Mouse (Mus musculus) urinary bladder, postnatal 14 days (tissue): ENCODE measurements at regions not wholly inside any gene's neighbourhood (a gene's known extent, or its start where the extent isn't known, plus 50 kb on each side); places are given as distances from the start of the nearest gene placed in this dataset.

Experiments
- DNase-seq: peaks from one replicate; pipeline ENCODE4 v3.0.0; 2021; ENCODE audit warnings: low spot score

DNA sequence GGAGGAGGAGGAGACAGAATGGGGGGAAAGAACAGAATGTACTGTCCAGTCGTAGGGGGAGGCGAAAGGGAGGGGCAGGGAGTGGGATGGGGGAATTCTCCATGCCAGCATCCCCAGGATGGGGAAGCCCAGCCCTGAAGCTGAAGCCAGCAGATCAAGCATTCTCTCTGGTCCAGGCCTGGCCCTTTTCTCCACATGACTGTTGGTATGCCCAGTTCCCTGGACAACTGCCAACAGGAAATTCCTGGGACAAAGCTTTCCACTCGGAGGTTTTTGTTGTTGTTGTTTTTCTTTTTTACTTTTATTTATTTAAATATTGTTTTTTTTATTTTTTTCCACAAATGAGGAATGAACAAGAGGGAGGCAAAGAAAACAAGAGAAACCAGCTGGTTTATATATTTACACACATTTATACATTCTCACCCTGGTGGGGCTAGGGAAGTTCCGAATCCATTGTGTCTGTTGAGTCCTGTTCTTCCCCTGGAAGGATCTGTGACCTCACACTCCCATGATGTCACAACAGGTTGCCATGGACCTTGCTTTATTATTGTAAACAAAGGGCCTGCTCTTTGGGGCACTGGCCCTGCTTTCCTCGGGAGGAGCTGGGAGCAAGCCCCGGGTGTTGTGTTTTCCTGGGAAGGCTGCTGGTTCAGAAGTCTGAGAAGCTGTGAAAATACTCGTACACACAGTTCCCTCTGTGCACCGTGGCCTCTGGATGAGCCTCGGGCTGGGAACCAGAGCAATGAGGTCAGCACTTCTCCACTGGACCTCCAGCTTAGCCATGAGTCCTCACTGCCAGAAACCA is 135.5 kb upstream of the Med13l start:
- peak; percentile 78 for DNase-seq

DNA sequence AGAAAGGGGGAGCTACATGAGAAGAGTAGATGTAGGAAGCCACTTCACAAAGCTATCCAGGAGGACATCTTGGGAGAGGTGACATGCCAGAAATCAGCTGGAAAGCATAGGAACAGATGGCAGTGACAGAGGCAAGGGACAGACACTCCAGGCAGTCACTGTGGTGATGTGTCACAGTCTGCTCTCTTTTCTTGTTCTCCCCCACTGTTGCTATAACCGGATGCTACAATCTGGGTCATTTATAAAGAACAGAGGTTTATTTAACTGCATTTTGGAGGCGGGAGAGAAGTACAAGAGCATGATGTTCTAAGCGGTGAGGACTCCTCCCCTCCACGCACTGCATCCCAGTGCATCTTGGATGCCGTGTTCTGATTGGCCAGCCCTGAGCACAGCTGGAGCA is 133.8 kb upstream of the Med13l start:
- DNase-seq: no peak

DNA sequence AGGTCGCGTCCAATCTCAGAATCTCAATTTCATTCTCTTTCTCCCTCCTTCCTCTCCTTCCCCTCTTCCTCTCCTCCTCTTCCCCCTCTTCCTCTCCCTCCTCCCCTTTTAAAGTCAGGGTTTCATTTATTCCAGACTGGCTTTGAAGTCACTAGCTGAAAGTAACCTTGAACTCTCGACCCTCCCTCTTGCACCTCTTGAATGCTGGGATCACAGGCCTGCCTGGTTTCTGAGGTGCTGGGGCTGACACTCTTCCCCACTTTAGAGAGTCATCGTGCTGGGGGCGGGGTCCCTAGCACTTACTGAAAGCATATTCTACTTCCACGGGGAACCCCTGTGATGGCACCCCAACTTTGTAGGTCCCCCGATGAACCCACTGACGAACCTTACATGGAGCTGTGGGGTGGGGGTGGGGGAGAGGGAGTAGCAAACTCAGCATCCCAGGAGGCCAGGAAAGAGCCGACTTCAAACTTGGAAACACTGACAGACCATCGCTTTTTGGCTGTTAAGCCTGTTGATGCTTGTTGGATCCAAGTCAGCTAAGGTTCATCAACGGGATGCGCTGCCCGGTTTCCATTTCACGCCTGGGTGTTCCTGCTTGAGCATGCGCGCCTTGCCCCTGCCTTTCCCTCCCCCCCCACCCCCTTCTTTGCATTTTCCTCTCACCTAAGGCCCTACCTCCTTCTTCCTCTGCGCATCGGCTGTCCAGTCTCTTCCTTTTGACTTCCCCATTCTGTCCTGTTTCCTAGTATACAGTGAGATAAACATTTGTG is 132.0 kb upstream of the Med13l start:
- no peak for DNase-seq

DNA sequence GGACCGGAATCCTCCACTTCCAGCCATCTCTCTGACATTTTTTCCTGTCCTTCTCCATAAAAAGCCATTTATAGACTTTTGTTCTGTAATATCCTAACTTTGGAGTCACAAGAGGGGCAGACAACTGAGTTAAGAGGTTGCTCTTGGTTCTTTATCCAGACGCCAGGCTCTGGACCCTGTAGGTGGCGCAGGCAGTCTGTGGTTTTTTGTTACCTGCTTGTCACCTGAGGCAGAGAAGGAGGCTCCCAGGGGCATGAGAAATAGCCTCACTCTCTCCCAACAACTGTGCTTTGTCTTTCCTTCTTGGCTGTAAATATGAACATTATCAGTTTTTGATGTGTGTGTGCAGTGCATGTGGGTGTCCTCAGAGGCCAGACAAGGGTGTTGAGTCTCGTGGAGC is 126.9 kb upstream of the Med13l start:
- peak; percentile 31 for DNase-seq

DNA sequence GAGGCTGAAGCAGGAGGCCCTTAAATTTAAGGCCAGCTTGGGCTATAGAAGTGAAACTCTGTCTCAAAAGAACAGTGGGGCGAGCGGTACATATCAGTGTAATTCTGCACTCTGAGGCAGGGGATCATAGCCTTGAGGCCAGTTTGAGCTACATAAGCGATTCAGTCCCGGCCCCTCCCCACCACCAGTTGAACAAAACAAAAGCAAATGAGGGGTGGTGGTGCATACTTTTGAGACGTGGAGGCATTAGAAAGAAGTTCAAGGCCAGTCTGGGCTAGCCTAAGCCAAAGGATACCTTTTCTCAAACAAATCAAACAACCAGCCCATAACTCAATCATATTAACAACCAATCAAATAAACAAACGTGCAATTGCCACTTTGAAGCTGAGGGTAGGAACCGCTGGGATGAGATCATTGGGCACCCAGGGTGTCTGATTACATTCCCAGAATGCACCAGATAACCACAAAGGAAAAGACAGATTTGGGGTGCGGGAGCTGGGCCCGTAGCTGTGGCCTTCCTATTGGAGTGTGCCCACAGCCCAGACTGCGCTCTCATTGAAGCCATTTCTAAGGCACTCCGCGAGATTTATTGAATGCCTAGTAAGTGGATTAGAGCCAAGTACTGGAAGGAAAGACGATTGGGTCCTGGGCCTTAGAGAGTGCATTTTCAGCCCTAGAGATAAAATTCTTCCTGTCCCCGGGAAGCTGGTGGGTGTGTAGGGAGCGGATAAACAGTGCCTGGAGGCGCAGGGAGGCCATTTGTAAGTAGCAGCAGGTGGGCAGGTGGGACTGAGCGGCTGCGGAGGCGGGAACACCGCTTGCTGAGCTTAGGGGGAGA is 125.5 kb upstream of the Med13l start:
- DNase-seq: no peak

DNA sequence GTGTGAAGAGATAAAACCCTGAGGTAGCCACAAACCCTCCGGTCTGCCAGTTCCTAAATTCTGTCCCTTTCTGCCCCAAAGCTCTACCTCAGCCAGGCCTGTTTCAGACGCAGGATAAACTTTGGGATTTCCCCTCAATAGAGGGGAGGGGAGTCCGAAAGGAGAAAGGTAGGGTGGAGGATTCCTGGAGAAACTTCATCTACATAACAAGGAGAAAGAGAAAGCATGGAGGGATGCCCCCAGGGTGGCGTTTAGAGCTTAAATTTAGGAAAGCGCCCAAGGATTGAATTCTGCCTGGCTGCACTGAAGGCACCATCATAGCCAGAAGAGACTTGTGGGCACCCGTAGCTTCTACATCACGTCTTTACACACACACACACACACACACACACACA is 124.9 kb upstream of the Med13l start:
- DNase-seq: no peak

DNA sequence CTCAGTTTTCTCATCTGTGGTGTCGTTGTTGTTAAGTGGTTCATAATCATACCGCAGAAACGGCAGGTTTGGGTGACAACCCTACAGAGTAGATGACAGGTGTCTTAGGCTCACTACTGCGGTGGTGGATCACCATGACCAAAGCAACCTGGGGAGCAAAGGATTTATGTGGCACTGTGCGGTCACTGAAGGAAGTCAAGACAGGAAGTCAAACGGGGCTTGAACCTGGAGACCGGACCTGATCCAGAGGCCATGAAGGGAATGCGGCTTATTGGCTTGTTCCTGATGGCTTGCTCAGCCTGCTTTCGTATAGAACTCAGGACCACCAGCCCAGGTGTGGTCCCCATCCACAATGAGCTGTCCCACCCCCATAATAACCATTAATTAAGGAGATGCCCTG is 124.4 kb upstream of the Med13l start:
- no peak for DNase-seq

DNA sequence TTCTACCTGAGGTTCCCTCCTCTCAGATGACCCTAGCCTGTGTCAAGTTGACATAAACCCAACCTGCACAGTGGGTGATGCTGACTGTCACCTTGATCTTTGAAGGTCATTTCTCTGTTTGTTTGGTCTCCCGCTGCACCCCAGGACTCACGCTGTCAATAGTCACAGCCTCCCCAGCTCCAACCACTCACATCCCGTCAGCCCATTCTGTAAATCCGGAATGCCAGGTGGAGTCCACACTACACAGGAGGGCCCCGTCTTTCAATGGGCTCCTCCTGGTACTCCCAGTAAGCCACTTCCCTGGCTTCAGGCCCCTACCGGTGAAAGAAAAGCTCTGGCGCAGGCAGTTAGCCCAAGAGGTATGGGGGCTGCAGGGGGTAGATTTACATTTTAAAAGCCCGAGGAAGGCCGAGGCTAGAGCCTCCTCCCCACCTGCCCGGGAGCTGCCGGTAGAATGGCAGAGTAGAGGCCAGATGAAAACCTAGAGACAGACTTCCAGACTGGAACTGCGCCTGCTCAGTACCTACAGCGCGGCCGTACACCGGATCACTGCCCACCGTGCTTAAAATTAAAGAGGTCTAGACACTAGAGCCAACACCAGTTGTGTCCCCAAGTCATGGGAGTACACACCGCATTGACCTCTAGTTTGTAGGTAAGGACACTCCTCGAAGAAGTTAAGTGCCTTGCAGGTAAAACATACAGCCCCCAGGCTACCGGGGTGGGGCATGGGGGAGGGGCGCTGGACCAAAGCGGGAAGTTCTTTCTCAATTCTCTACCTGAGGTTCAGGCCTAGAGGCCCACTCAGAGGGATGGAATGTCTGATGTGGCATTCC is 123.8 kb upstream of the Med13l start:
- DNase-seq: no peak

DNA sequence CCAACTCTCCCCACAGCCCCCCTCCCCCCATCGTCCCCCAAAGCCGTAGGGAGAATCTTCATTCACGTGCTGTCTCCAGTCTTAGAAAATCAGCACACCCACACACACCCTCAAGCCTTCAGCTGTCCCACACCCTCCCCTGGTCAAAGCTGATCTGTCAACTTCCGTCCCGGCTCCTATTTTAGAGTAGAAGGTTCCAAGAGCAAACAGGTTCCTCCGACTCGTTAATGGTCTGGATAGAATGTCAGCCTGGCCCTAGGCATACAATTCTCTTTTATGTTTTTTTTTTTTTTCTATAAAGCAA is 123.2 kb upstream of the Med13l start:
- DNase-seq: no peak

DNA sequence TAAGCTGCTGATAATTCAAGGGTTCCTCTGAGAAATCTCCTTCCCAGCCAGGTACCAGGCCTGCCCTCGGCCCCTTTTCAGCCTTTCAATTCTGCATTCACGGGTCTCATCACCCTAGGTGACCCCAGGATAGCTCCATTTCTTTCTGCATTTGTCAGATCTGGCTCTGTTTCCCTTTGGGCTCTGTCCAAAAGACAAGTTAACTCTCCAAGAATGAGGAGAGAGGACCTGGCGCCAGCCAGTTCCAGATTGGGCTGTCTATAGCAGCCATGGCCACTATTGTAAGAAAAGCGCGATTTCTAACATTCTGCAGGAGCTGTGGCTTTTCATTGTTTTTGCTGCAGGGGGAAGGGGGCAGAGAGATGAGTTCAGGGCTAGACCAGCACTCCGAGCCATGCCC is 122.5 kb upstream of the Med13l start:
- no peak for DNase-seq

DNA sequence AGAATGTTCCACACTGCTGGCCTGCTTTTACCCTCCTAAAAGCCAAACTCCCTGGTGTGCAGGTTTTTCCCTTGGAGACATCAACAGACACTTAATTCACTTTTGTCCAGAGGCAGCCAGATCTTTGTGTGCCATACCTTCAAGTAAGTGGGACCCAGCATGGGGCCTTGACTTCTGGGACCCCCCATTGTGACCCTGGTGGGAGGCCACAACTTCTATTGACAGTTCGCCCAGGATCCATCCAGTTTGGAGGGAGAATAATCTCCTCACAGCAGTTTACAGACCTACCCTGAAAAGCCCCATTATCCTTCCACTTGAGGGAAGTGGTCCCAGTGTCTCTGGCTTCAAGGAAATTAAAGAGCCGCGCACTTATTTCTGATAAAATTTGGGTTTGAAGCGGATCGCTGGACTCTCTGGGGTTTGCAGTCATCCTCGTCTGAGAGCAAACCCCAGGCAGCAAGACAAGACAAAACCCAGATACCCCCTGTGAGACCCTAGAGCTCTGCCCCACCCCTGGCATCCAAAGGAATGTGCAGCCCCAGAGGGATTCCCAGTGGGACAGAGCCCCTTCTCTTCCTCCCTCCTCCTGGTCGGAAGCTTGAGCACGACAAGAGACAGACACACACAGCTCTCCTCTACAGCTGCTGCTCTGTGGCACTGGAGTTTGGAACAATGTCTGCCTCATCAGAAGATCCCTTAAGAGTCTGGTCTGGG is 115.8 kb upstream of the Med13l start:
- no peak for DNase-seq

DNA sequence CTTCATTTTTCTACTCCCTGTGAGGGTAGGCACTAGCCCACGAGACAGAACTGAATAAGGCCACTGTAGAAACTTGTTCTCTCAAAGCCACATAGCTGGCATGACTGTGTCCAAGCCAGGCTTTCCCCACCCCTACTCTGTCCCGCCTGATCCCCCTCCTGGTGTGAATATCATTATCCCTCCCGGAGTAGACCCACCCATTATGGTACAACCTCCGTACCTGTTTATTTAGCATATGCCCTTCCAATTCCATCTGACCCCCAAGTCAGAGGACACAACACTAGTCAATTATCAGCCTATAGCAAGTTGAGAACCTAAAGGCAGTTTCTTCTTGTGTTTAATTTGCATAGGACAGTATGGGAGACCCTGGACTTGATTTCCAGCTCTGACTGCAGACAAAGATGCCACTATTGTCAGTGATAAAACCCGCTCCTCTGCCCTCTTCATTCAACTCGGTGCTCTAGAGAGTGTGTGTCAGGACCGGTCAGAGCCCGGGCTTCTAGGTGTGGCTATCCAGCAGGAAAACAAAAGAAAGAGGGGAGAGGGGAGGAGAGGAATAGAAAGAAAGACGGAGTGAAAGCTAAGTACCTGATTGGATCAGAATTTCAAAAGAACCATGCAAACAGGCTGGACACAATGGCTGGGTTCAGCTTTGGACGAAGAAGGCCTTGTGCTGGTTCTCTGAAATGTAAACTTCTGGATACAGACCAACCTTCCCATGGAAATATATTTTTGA is 115.1 kb upstream of the Med13l start:
- DNase-seq: no peak

DNA sequence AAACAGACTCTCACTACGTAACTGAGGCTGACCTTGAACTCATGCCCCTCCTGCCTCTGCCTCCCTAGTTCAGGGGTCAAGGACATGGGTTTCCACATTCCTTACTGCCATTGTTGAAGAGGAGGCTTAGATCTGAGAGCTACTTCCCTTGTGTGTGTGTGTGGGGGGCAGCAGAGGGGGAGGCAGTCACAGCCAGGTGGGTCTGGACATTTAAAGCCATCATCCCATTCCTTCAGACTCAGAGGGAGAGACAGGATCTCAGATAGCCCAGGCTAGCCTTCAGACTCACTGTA is 114.5 kb upstream of the Med13l start:
- DNase-seq: no peak

DNA sequence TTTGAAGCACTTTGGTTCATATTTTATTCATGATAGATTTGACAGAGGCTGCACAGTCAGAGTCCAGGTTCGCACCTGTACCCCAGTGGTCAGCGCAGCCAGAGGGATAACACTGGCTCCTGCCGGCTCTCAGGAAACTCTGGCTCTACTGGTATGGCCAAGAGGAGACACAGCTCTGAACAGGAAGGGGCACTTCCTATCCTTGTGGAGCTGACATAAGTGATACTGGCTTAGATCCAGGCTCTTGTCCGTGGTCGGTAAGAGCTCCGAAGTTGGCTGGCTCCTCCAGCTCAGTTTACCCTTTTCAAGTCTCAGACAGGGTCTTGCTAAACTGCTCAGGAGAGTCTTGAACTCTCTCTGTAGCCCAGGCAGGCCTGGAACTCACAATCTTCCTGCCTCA is 113.6 kb upstream of the Med13l start:
- no peak for DNase-seq

DNA sequence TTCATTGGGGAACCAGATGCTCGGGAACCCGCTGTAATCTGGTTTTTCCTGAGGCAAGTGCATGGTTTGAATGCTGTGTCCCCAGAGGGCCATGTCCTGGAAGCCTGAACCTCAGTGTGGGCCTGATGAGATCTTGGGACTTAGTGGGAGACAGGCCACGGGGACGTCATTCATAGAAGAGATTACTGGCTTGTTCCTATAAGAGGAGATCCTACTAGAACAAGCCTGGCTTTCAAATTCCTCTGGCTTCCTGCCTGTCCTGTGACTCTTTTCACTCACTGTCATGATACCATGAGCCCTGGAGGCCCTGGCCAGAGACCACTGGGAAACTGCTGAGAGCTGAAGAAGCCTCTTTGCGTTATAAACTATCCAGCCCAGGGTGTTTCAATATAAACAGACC is 113.1 kb upstream of the Med13l start:
- no peak for DNase-seq

DNA sequence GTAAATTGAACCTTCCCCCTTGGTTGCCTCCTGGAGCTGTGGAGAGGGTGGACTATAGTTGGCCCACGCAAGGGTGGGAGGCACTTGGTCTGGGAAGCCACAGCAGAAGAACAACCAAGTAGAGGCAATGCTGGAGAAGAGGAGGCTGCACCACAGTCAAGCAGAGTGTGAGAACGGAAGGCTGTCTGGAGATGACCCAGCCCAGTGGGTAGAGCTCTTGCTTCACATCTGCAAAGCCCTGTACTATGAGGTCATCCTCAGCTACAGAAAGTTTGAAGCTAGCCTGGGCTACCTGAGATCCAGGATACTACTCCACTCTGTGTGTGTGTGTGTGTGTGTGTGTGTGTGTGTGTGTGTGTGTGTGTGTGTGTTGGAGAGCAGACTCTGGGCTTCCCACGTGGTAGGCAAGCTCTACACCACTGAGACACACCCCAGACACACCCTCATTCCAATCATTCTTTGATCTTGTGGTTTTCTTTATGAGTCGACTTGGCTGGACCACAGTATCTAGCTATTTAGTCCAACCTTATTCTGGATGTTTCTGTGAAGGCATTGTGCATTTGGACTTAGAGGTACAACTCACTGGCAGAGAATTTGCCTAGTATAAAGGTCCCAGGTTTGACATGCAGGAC is 111.5 kb upstream of the Med13l start:
- DNase-seq: no peak

DNA sequence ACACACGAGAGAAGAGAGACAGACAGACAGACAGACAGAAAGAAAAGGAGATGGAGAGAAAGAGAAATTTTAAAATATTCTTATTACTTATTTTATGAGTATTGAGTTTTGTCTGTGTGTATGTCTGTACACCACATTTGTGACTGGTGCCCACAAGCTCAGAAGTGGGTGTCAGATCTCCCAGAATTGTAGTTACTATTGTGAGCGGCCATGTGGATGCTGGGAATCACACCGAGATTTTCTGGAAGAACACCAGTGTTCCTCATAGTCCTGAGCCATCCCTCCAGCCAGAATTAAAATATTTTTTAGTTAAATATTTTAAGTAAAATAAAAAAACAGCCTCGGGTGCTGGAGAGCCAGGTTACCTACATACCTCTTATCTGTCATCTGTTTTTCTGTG is 110.6 kb upstream of the Med13l start:
- DNase-seq: no peak

DNA sequence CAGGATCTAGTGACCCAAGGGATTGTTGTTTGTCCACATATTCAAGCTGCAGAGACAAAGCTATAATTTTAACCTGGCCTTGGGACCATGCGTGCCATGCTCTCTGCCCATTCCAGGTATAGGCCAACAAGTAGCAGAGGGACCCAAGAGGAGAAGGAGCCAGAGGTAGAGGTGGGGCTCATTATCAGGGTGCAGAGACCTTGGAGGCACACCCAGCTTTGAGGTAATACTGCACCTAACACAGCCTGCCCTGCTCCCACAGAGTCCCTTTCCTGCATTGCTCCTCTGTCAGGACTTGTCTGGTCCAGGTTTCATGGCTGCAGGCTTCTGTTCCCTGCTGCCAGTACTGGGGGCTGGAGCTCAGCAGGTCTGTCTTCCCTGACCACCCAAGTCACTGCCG is 108.4 kb upstream of the Med13l start:
- no peak for DNase-seq

DNA sequence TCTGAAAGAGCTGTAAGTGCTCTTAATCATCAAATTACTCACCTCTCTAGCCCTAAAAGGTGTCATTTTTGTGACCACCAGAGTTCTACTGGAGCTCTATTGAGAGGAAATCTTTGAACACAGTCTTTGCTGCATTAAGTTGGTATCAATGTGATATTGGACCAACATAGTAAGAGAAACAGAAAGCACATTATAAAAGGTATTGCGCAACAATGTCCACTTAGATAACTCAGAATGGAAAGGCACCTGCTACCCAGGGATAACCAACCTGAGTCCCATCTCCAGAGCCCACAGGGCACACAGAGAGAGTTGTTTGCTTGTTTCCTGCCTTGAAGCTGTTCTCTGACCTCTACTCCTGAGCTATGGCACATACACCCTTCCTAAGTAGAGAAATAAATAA is 106.4 kb upstream of the Med13l start:
- no peak for DNase-seq

DNA sequence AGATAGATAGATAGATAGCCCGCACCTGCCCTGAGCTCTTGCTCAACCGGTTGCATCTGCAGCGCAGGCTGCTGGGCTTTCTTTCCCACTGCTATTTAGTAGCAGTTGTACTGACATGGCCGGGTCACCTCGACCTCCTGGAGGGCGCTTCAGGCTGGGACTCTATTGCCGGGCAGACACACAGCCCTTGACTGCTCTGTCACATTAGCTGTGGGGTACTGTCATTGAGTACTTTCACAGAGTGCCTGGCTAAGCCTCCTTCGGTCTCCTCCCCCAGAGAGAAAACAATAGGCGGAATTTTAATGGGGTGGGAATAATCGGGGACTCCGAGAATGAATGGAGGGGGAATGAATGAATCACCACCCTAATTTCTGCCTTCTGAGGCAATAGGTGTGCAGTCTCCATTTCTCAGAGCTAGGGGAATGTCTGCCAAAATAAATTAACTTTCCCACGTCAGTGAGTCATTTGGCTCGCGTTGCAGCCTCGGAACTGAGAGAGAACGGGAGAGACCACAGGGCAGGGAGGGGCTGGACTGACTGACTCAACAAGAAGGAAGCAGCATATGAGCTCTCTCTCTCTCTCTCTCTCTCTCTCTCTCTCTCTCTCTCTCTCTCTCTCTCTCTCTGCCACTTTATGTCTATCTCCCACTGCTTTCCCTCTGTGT is 101.6 kb upstream of the Med13l start:
- peak; percentile 86 for DNase-seq
